Mouse (Mus musculus): Measurements from ENCODE around the gene Eif2b5. TPM values are rescaled to one million over a fixed set of nuclear protein-coding genes. Genes with fewer than 3 reads are reported as not detected.

The Eif2b5 gene
- polyA plus RNA-seq, 1 experiment from 2014 or later, result 25.3 TPM

DNA sequence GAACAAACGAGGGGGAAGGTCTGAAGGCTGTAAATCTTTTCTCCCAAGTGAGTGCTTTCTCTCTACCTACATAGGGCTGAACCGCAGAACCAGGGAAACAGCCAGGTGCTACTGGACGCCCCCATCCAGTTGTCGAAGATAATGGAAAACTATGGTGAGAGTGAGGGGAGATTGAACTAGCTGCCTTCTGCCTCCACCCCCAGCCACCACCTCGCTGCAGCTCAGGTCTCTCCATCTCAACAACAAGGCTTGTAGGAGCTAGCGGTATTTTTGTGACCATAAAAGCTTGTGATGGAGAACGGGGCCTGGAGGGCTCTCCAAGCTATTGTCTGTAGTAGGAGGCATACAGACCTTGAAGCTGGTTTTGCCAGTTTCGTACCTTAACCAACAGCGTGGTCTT, 50.5 kb downstream of the Eif2b5 start:
- ATAC-seq (no peak), DNase-seq (no peak)
- H3K36me3 ChIP-seq (replicated peaks; ENCODE audit: insufficient read depth, low read length), result peaks cover 51% of the 10 kb centered on the region
- no peak overlapping the region for H3K27ac ChIP-seq (ENCODE audit: low read depth)
- H3K9ac ChIP-seq (replicated peaks), result peak overlapping the region; percentile 92
- no peaks in the 10 kb centered on the region for H3K9me3 ChIP-seq (ENCODE audit: low read length)
- TF ChIP-seq EP300 (IDR thresholded peaks at IDR 0.05; ENCODE audit: low read depth) (no peak), CTCF (IDR thresholded peaks at IDR 0.05; ENCODE audit: low read depth) (no peak)
- H3K4me3 ChIP-seq (ENCODE audit: low read depth, low read length), result peak overlapping the region; percentile 77
- WGBS (ENCODE audit: insufficient replicate concordance), result 46% methylated on average over 9 of the region's 9 CpGs
- peaks cover 7% of the 10 kb centered on the region for H3K4me1 ChIP-seq (ENCODE audit: insufficient read depth)
- no peaks in the 10 kb centered on the region for H3K27me3 ChIP-seq (ENCODE audit: insufficient read depth, low read length)
- H3K4me2 ChIP-seq (ENCODE audit: low read depth, low read length), result peak overlapping the region; percentile 97

DNA sequence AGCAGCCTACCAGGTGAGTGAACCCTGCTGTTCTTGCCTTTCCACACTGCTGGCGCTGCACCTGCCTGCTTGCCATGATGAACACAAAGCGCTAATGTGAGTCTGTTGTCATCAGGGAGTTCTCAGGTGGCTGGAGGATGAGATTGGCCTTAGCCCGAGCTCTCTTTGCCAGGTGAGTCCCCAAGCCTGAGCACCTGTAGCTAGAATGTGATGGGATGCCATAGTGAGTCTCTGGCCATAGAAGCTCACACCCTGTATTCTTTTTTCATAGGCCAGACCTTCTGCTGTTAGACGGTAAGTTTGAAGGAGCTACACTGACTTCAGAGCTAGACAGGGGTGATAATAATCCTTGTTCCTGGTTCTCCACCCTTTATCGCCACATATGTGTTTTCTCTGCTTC, 53.1 kb downstream of the Eif2b5 start:
- Histone ChIP-seq H3K4me1 (ENCODE audit: insufficient read depth) (peaks cover 7% of the 10 kb centered on the region), H3K9me3 (ENCODE audit: low read length) (no peaks in the 10 kb centered on the region), H3K27me3 (ENCODE audit: insufficient read depth, low read length) (no peaks in the 10 kb centered on the region), H3K36me3 (replicated peaks; ENCODE audit: insufficient read depth, low read length) (peaks cover 50% of the 10 kb centered on the region), H3K9ac (replicated peaks) (no peak overlapping the region), H3K4me2 (ENCODE audit: low read depth, low read length) (no peak overlapping the region), H3K27ac (ENCODE audit: low read depth) (no peak overlapping the region), H3K4me3 (ENCODE audit: low read depth, low read length) (no peak overlapping the region)
- WGBS (ENCODE audit: insufficient replicate concordance), result 92% methylated on average over 5 of the region's 5 CpGs
- TF ChIP-seq CTCF (IDR thresholded peaks at IDR 0.05; ENCODE audit: low read depth) (no peak), EP300 (IDR thresholded peaks at IDR 0.05; ENCODE audit: low read depth) (no peak)
- DNase-seq (no peak), ATAC-seq (no peak)

- Histone ChIP-seq H3K9ac (replicated peaks) (no peak overlapping the region), H3K27ac (ENCODE audit: low read depth) (no peak overlapping the region), H3K9me3 (ENCODE audit: low read length) (no peaks in the 10 kb centered on the region), H3K4me2 (ENCODE audit: low read depth, low read length) (no peak overlapping the region), H3K36me3 (replicated peaks; ENCODE audit: insufficient read depth, low read length) (peaks cover 54% of the 10 kb centered on the region), H3K4me1 (ENCODE audit: insufficient read depth) (peaks cover 7% of the 10 kb centered on the region), H3K4me3 (ENCODE audit: low read depth, low read length) (no peak overlapping the region), H3K27me3 (ENCODE audit: insufficient read depth, low read length) (no peaks in the 10 kb centered on the region)
- DNase-seq (no peak), ATAC-seq (no peak)
- 90% methylated on average over 1 of the region's 1 CpGs for WGBS (ENCODE audit: insufficient replicate concordance)
- TF ChIP-seq EP300 (IDR thresholded peaks at IDR 0.05; ENCODE audit: low read depth), result no peak
- TF ChIP-seq CTCF (IDR thresholded peaks at IDR 0.05; ENCODE audit: low read depth), result no peak
Measured at GRCm38 (mm10) chr16:20552594-20552993, 54.0 kb downstream of the Eif2b5 start.

DNA sequence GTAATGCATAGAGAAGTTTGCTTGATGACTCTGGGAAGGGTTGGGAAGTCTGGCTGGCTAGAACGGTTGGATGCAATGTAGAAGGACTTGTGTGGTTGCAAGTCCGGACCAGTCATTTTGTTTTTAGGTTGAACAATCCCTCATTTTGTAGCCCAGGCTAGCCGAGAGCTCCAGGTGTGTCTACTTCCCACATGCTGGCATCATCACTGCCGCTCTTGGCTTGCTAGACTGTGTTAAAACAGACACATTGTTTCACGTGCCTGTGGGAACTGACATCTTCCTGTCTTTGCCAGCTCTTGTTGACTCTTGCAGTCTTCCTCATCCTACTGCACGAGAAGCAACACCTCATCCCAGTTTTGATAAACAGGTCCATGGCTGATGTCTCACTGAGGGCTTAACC, 56.4 kb downstream of the Eif2b5 start:
- Histone ChIP-seq H3K4me2 (ENCODE audit: low read depth, low read length) (no peak overlapping the region), H3K4me3 (ENCODE audit: low read depth, low read length) (no peak overlapping the region), H3K27me3 (ENCODE audit: insufficient read depth, low read length) (no peaks in the 10 kb centered on the region), H3K9me3 (ENCODE audit: low read length) (no peaks in the 10 kb centered on the region), H3K36me3 (replicated peaks; ENCODE audit: insufficient read depth, low read length) (peaks cover 74% of the 10 kb centered on the region), H3K27ac (ENCODE audit: low read depth) (no peak overlapping the region), H3K9ac (replicated peaks) (no peak overlapping the region), H3K4me1 (ENCODE audit: insufficient read depth) (no peaks in the 10 kb centered on the region; the same call in 1 of the 2 replicates)
- DNase-seq, result no peak
- TF ChIP-seq CTCF (IDR thresholded peaks at IDR 0.05; ENCODE audit: low read depth), result no peak
- TF ChIP-seq EP300 (IDR thresholded peaks at IDR 0.05; ENCODE audit: low read depth), result no peak
- WGBS (ENCODE audit: insufficient replicate concordance), result 79% methylated on average over 6 of the region's 6 CpGs
- ATAC-seq, result no peak

- DNase-seq (no peak), ATAC-seq (no peak)
- Histone ChIP-seq H3K27ac (ENCODE audit: low read depth) (no peak overlapping the region), H3K27me3 (ENCODE audit: insufficient read depth, low read length) (no peaks in the 10 kb centered on the region), H3K4me3 (ENCODE audit: low read depth, low read length) (no peak overlapping the region), H3K9ac (replicated peaks) (no peak overlapping the region), H3K9me3 (ENCODE audit: low read length) (no peaks in the 10 kb centered on the region), H3K4me2 (ENCODE audit: low read depth, low read length) (no peak overlapping the region), H3K4me1 (ENCODE audit: insufficient read depth) (no peaks in the 10 kb centered on the region), H3K36me3 (replicated peaks; ENCODE audit: insufficient read depth, low read length) (peaks cover 73% of the 10 kb centered on the region)
- WGBS (ENCODE audit: insufficient replicate concordance), result 75% methylated on average over 7 of the region's 7 CpGs
- TF ChIP-seq CTCF (IDR thresholded peaks at IDR 0.05; ENCODE audit: low read depth) (no peak), EP300 (IDR thresholded peaks at IDR 0.05; ENCODE audit: low read depth) (no peak)
Measured at GRCm38 (mm10) chr16:20557381-20557780, 58.8 kb downstream of the Eif2b5 start.

Other genes starting within 250 kb of the Eif2b5 start
- 51.7 and 54.9 TPM in 2 replicates for gene Parl, start 196.4 kb upstream of the Eif2b5 start, polyA plus RNA-seq (2015; fragmentation: Nextera tagmentation; extraction: Ambion mirVana)
- gene Cyp2ab1, start 173.4 kb upstream of the Eif2b5 start, polyA plus RNA-seq (2015; fragmentation: Nextera tagmentation; extraction: Ambion mirVana), result not detected in 2 replicates
- 9.0 and 9.5 TPM in 2 replicates for gene Abcc5, start 72.4 kb upstream of the Eif2b5 start, polyA plus RNA-seq (2015; fragmentation: Nextera tagmentation; extraction: Ambion mirVana)
- 3.0 and 3.5 TPM in 2 replicates for gene Dvl3, start 18.2 kb downstream of the Eif2b5 start, polyA plus RNA-seq (2015; fragmentation: Nextera tagmentation; extraction: Ambion mirVana)
- 288 and 308 TPM in 2 replicates for gene Ap2m1, start 36.7 kb downstream of the Eif2b5 start, polyA plus RNA-seq (2015; fragmentation: Nextera tagmentation; extraction: Ambion mirVana)
- 18.0 and 19.8 TPM in 2 replicates for gene Abcf3, start 49.8 kb downstream of the Eif2b5 start, polyA plus RNA-seq (2015; fragmentation: Nextera tagmentation; extraction: Ambion mirVana)
- gene Vwa5b2, start 90.7 kb downstream of the Eif2b5 start, polyA plus RNA-seq (2015; fragmentation: Nextera tagmentation; extraction: Ambion mirVana), result not detected in 2 replicates
- gene Eef1akmt4, start 112.8 kb downstream of the Eif2b5 start, polyA plus RNA-seq (2015; fragmentation: Nextera tagmentation; extraction: Ambion mirVana), result 20.4 and 23.3 TPM in 2 replicates
- not detected in 2 replicates for gene Gm49333, start 112.8 kb downstream of the Eif2b5 start, polyA plus RNA-seq (2015; fragmentation: Nextera tagmentation; extraction: Ambion mirVana)
- gene Alg3, start 112.9 kb downstream of the Eif2b5 start, polyA plus RNA-seq (2015; fragmentation: Nextera tagmentation; extraction: Ambion mirVana), result 18.6 and 19.0 TPM in 2 replicates
- gene Camk2n2, start 122.5 kb downstream of the Eif2b5 start, polyA plus RNA-seq (2015; fragmentation: Nextera tagmentation; extraction: Ambion mirVana), result 0.11 and 0.13 TPM in 2 replicates
- gene Ece2, start 131.0 kb downstream of the Eif2b5 start, polyA plus RNA-seq (2015; fragmentation: Nextera tagmentation; extraction: Ambion mirVana), result 0.14 TPM in 1 of 2 replicates, not detected in the other
- 97.0 and 110 TPM in 2 replicates for gene Psmd2, start 152.8 kb downstream of the Eif2b5 start, polyA plus RNA-seq (2015; fragmentation: Nextera tagmentation; extraction: Ambion mirVana)
- gene Eif4g1, start 169.5 kb downstream of the Eif2b5 start, polyA plus RNA-seq (2015; fragmentation: Nextera tagmentation; extraction: Ambion mirVana), result 65.6 and 70.9 TPM in 2 replicates
- gene Fam131a, start 194.4 kb downstream of the Eif2b5 start, polyA plus RNA-seq (2015; fragmentation: Nextera tagmentation; extraction: Ambion mirVana), result 0.88 and 1.4 TPM in 2 replicates
- gene Polr2h, start 218.8 kb downstream of the Eif2b5 start, polyA plus RNA-seq (2015; fragmentation: Nextera tagmentation; extraction: Ambion mirVana), result 25.1 and 27.5 TPM in 2 replicates
- 3.6 and 4.7 TPM in 2 replicates for gene Clcn2, start 218.9 kb downstream of the Eif2b5 start, polyA plus RNA-seq (2015; fragmentation: Nextera tagmentation; extraction: Ambion mirVana)
- gene Chrd, start 234.3 kb downstream of the Eif2b5 start, polyA plus RNA-seq (2015; fragmentation: Nextera tagmentation; extraction: Ambion mirVana), result 0.34 and 0.45 TPM in 2 replicates
- gene Thpo, start 235.7 kb downstream of the Eif2b5 start, polyA plus RNA-seq (2015; fragmentation: Nextera tagmentation; extraction: Ambion mirVana), result 8.6 and 8.9 TPM in 2 replicates